16 mouse cellular contexts compared by ENCODE assay signal in the genomic region with DNA sequence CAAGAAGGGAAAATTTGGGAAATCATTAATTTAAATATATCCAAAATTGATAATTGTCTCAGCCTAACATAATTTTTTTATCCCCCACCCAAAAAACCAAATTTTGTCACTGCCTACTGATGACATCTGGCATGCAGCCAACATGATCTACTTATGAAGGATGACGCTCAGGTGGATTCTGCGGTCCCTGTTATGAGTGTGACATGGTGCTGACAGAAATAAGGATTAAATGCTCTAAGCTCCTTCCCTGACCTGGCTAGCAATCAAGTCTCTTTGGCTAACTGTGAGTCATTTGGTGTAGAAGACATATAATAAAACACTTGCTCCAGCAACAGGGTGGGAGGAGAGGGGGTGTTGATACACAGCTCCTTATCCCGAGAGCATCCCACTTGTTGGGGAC.
"Had no signal": no experiment of that assay in that cellular context is flagged by ENCODE, and none has a peak within 500 bp of the region (broad histone marks: within the 10 kb centered on the region; RNA-seq: fewer than 3 reads in every experiment).

No protein-coding gene starts in this region.

- H3K27ac ChIP-seq: kidney, postnatal 0 days; limb, embryonic 13.5 days; liver, embryonic 14.5 days; midbrain, embryonic 12.5 days; neural tube, embryonic 12.5 days; stomach, embryonic 15.5 days had no signal

- H3K36me3 ChIP-seq: midbrain, embryonic 12.5 days; neural tube, embryonic 12.5 days; stomach, embryonic 15.5 days had no signal

- H3K4me3 ChIP-seq: limb, embryonic 13.5 days; midbrain, embryonic 12.5 days; myocyte; neural tube, embryonic 12.5 days; stomach, embryonic 15.5 days had no signal

- H3K4me2 ChIP-seq: limb, embryonic 13.5 days; midbrain, embryonic 12.5 days; neural tube, embryonic 12.5 days; stomach, embryonic 15.5 days had no signal

- H3K27me3 ChIP-seq: limb, embryonic 13.5 days; neural tube, embryonic 12.5 days; stomach, embryonic 15.5 days had no signal

- DNase-seq: kidney, adult 9 months; kidney, postnatal 36 days; layer of hippocampus, adult 9-11 months; layer of hippocampus, postnatal 36 days; left cerebral cortex, postnatal 4 days; lung, adult 18-20 months; right cerebral cortex, postnatal 14 days; thymus, adult 2 months; thymus, postnatal 25 days had no signal

- H3K9ac ChIP-seq: limb, embryonic 13.5 days; liver, embryonic 14.5 days; midbrain, embryonic 12.5 days; neural tube, embryonic 12.5 days; stomach, embryonic 15.5 days had no signal

- H3K9me3 ChIP-seq: limb, embryonic 13.5 days; midbrain, embryonic 12.5 days; neural tube, embryonic 12.5 days; stomach, embryonic 15.5 days had no signal
